Mouse (Mus musculus) midbrain, embryonic 16.5 days (tissue): Measurements from ENCODE around the gene Edaradd. TPM values are rescaled to one million over a fixed set of nuclear protein-coding genes. Genes with fewer than 3 reads are reported as not detected.

Source experiments
- ATAC-seq: fragments of 200-750 bp; cut with Nextera tagmentation; 2 replicates; pipeline ENCODE4 v1.8.0; 2017; ENCODE audit warnings: moderate TSS enrichment
- H3K27ac ChIP-seq: fragments of 300-500 bp; sonication (generic); 2 replicates; pipeline ENCODE4 v1.5.1; 2014; ENCODE audit warnings: mild to moderate bottlenecking, low read length, mixed read lengths
- H3K27me3 ChIP-seq: fragments of 300-500 bp; sonication (generic); 2 replicates; pipeline ENCODE4 v1.6.1; 2014; ENCODE audit warnings: low read depth, low read length, mixed read lengths; ENCODE audit not compliant: control insufficient read depth, insufficient read depth
- H3K36me3 ChIP-seq: fragments of 300-500 bp; sonication (generic); 2 replicates; pipeline ENCODE4 v1.6.1; 2014; ENCODE audit warnings: mild to moderate bottlenecking, low read length, moderate library complexity, mixed read lengths; ENCODE audit not compliant: control insufficient read depth, insufficient read depth
- H3K4me1 ChIP-seq: fragments of 300-500 bp; sonication (generic); 2 replicates; pipeline ENCODE4 v1.6.1; 2014; ENCODE audit warnings: mild to moderate bottlenecking, low read length, mixed read lengths; ENCODE audit not compliant: control insufficient read depth, insufficient read depth
- H3K4me2 ChIP-seq: fragments of 300-500 bp; sonication (generic); 2 replicates; pipeline ENCODE4 v1.6.1; 2014; ENCODE audit warnings: mild to moderate bottlenecking, low read length, mixed read lengths
- H3K4me3 ChIP-seq: fragments of 300-500 bp; sonication (generic); 2 replicates; pipeline ENCODE4 v1.5.1; 2014; ENCODE audit warnings: low read depth, mild to moderate bottlenecking, low read length, moderate library complexity, mixed read lengths
- H3K9ac ChIP-seq: fragments of 300-500 bp; sonication (generic); 2 replicates; pipeline ENCODE4 v1.6.1; 2014; ENCODE audit warnings: low read depth, low read length, mixed read lengths
- H3K9me3 ChIP-seq: fragments of 300-500 bp; sonication (generic); replicated peaks from 2 replicates; pipeline ENCODE4 v1.6.1; 2014; ENCODE audit warnings: mild to moderate bottlenecking, low read length, mixed read lengths; ENCODE audit not compliant: control insufficient read depth, poor library complexity, severe bottlenecking
- WGBS: fragments of 180-500 bp; shearing (Covaris S2); extraction: QIAGEN DNeasy Blood & Tissue Kit; methylation state at CpG from one replicate; pipeline ENCODE4 v1.1.7; 2014; 5-methylcytosine and 5-hydroxymethylcytosine counted together
- polyA plus RNA-seq: library from polyadenylated mRNA; unstranded; fragments of >200 nt; fragmentation: Nextera tagmentation; extraction: Ambion mirVana; gene quantifications from 2 replicates; pipeline ENCODE4 v1.2.1, GENCODE M21; 2015

Edaradd gene
- polyA plus RNA-seq, 1 experiment from 2014 or later = 1.9 TPM

GRCm38 (mm10) chr13:12559044-12559443, 38.8 kb upstream of the Edaradd start:
- H3K4me1 ChIP-seq = no peaks in the 10 kb centered on the region
- 50% methylated on average over 3 of the region's 3 CpGs for WGBS
- no peak for ATAC-seq
- H3K27ac ChIP-seq = no peak overlapping the region
- no peak overlapping the region for H3K4me2 ChIP-seq
- H3K36me3 ChIP-seq = no peaks in the 10 kb centered on the region
- H3K9ac ChIP-seq = no peak overlapping the region
- no peaks in the 10 kb centered on the region for H3K9me3 ChIP-seq
- H3K4me3 ChIP-seq = no peak overlapping the region
- no peaks in the 10 kb centered on the region; the same call in 1 of the 2 replicates for H3K27me3 ChIP-seq

GRCm38 (mm10) chr13:12554211-12554610, 34.0 kb upstream of the Edaradd start:
- no peak for ATAC-seq
- no peaks in the 10 kb centered on the region for H3K4me1 ChIP-seq
- no peaks in the 10 kb centered on the region for H3K36me3 ChIP-seq
- no peak overlapping the region for H3K4me3 ChIP-seq
- no peak overlapping the region for H3K9ac ChIP-seq
- no peaks in the 10 kb centered on the region for H3K9me3 ChIP-seq
- H3K4me2 ChIP-seq = no peak overlapping the region
- WGBS = 68% methylated on average over 4 of the region's 4 CpGs
- no peaks in the 10 kb centered on the region for H3K27me3 ChIP-seq
- H3K27ac ChIP-seq = no peak overlapping the region

DNA sequence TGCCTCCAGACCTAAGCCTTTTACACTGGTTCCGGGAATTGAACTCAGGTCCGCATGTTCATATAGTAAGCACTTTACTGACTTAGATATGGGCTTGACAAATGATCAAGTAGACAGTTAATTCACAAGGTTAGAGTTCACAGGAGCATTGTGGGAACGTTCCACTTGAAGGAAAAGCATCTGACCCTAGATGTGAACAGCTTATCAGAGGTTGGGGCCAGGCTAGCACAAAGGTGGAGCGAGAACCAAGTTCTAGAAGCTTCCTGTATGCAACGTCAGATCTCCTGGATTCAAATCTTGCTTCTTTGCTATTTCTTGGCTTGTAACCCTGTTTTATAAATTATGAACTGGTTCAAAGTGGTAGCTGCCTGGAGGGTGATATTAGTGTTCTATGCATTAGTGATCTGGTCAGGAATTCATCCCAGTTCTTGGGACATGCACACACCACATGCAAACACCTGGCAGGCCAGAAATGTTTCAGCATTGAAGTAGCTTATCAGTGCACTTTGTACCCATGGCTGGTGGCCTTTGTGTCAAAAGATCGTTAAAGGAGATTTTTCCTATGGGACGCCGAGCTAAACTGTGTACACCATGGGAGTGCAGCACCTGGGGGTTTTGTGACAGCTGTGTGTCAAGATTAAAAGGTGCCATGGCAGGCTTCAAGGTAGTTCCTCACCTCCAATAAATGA, 23.8 kb upstream of the Edaradd start:
- no peak for ATAC-seq
- Histone ChIP-seq H3K4me3 (no peak overlapping the region), H3K9me3 (no peaks in the 10 kb centered on the region), H3K9ac (no peak overlapping the region), H3K27me3 (peaks cover 7% of the 10 kb centered on the region; the same call in 1 of the 2 replicates), H3K36me3 (no peaks in the 10 kb centered on the region), H3K27ac (no peak overlapping the region), H3K4me1 (0 out of 2 replicates have a peak, but pooled peaks cover 4% of the 10 kb centered on the region), H3K4me2 (no peak overlapping the region)
- WGBS = 91% methylated on average over 8 of the region's 8 CpGs

- 88% methylated on average over 5 of the region's 5 CpGs for WGBS
- no peak overlapping the region for H3K27ac ChIP-seq
- ATAC-seq = no peak
Measured at GRCm38 (mm10) chr13:12543246-12543645, 23.0 kb upstream of the Edaradd start.

DNA sequence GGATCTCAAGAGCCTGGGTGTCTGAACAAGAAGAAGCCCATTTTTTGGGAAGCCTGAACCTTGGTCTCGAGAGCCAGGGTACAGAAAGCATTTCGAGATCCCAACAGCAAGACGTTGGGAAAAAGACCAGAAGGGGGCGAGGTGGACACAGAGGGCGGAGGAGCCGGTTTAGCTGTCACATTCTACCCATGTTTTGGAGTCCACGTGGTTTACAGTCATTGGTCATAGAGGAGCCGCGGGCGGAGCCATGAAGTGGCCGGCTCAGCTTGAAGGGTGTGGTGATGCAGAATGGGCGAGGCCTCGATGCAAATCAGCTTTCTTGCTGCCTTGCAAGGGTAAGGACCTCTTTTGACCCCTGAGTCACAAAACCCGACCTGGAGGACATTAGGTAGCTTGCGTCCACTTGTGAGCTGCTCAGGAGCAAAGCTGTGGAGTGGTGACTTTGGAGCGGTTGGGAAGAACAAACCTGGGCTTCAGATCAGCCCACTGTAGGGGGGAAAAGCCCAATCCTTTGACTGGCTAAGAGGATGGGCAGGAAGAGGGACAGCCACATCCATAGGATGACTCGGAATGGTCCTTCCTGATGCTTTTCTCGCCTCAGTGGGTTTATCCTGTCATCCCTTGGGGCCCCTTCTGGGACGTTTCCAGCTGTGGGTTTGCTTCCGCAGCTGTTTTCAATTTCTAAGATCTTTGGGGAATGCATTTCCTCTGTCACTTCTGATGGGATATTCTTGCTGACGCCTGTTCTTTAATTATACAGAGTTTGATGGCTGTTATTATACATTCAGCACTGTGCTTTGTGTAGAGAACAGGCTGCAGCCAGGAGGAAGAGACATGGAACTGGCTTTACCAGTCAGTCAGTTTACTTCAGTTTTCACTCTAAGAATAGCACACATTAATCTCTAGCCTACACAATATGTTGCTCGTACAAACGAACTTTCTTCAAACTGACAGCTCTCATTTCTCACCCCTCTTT, 22.1 kb upstream of the Edaradd start:
- ATAC-seq = 0 out of 2 replicates have a peak, but pooled peaks have one; percentile 22
- 10% methylated on average over 23 of the region's 23 CpGs for WGBS
- H3K4me1 ChIP-seq = 0 out of 2 replicates have a peak, but pooled peaks cover 4% of the 10 kb centered on the region
- H3K36me3 ChIP-seq = no peaks in the 10 kb centered on the region
- H3K4me2 ChIP-seq = peak overlapping the region; percentile 45
- no peak overlapping the region for H3K27ac ChIP-seq
- H3K9me3 ChIP-seq = no peaks in the 10 kb centered on the region
- H3K27me3 ChIP-seq = peaks cover 7% of the 10 kb centered on the region; the same call in 1 of the 2 replicates
- no peak overlapping the region for H3K9ac ChIP-seq
- no peak overlapping the region for H3K4me3 ChIP-seq

More at GRCm38 (mm10) chr13:12543246-12543645, 23.0 kb upstream of the Edaradd start:
- Histone ChIP-seq H3K4me2 (no peak overlapping the region), H3K27me3 (peaks cover 7% of the 10 kb centered on the region; the same call in 1 of the 2 replicates), H3K4me1 (0 out of 2 replicates have a peak, but pooled peaks cover 4% of the 10 kb centered on the region), H3K9ac (no peak overlapping the region), H3K36me3 (no peaks in the 10 kb centered on the region), H3K9me3 (no peaks in the 10 kb centered on the region), H3K4me3 (no peak overlapping the region)

- no peak overlapping the region; the same call in 1 of the 2 replicates for H3K9ac ChIP-seq
- peak overlapping the region; percentile 36; the same call in 1 of the 2 replicates for H3K27ac ChIP-seq
- no peaks in the 10 kb centered on the region for H3K36me3 ChIP-seq
- no peak overlapping the region; the same call in 1 of the 2 replicates for H3K4me3 ChIP-seq
- ATAC-seq = peak; percentile 5; the same call in 1 of the 2 replicates
- 46% methylated on average over 13 of the region's 13 CpGs for WGBS
- H3K4me2 ChIP-seq = peak overlapping the region; percentile 44
- peaks cover 7% of the 10 kb centered on the region; the same call in 1 of the 2 replicates for H3K27me3 ChIP-seq
- 0 out of 2 replicates have a peak, but pooled peaks cover 4% of the 10 kb centered on the region for H3K4me1 ChIP-seq
- no peaks in the 10 kb centered on the region for H3K9me3 ChIP-seq
Measured at GRCm38 (mm10) chr13:12540119-12540518, 19.9 kb upstream of the Edaradd start.

- Histone ChIP-seq H3K9me3 (no peaks in the 10 kb centered on the region), H3K27ac (peak overlapping the region; percentile 36; the same call in 1 of the 2 replicates), H3K4me2 (peak overlapping the region; percentile 44), H3K27me3 (peaks cover 7% of the 10 kb centered on the region; the same call in 1 of the 2 replicates), H3K9ac (no peak overlapping the region; the same call in 1 of the 2 replicates), H3K4me3 (no peak overlapping the region; the same call in 1 of the 2 replicates), H3K36me3 (no peaks in the 10 kb centered on the region), H3K4me1 (0 out of 2 replicates have a peak, but pooled peaks cover 4% of the 10 kb centered on the region)
- ATAC-seq = peak; percentile 83
- 5% methylated on average over 11 of the region's 11 CpGs for WGBS
Measured at GRCm38 (mm10) chr13:12539716-12540115, 19.5 kb upstream of the Edaradd start.

- Histone ChIP-seq H3K9me3 (no peaks in the 10 kb centered on the region), H3K36me3 (no peaks in the 10 kb centered on the region), H3K4me3 (no peak overlapping the region), H3K4me2 (no peak overlapping the region), H3K27ac (no peak overlapping the region), H3K9ac (no peak overlapping the region), H3K27me3 (peaks cover 7% of the 10 kb centered on the region; the same call in 1 of the 2 replicates), H3K4me1 (0 out of 2 replicates have a peak, but pooled peaks cover 4% of the 10 kb centered on the region)
- ATAC-seq = no peak
- 76% methylated on average over 6 of the region's 6 CpGs for WGBS
Measured at GRCm38 (mm10) chr13:12537971-12538370, 17.7 kb upstream of the Edaradd start.
